Mouse (Mus musculus) MEL (cell line): Measurements from ENCODE around the gene Babam2.

Experiments used
- CTCF ChIP-seq, 3 experiments: IDR thresholded peaks in 2 of 3; conservative IDR thresholded peaks in 1 of 3; 2 replicates each; pipeline ENCODE4 v1.5.1; 2011 to 2012; ENCODE audit warnings: low read length in 3 of 3, low read depth in 2 of 3, mild to moderate bottlenecking in 2 of 3, improper control_type of control experiment in 1 of 3, inconsistent platforms in 1 of 3, mixed read lengths in 1 of 3, moderate library complexity in 1 of 3; ENCODE audit not compliant: control insufficient read depth in 1 of 3, insufficient read depth in 1 of 3, poor library complexity in 1 of 3, severe bottlenecking in 1 of 3
- ELF1 ChIP-seq: IDR thresholded peaks from 2 replicates; pipeline ENCODE4 v1.6.1; 2014; ENCODE audit warnings: low read depth, mild to moderate bottlenecking, inconsistent platforms, low read length, improper control_type of control experiment, moderate library complexity
- MAX ChIP-seq: IDR thresholded peaks from 2 replicates; pipeline ENCODE4 v1.6.1; 2011; ENCODE audit warnings: low read length, improper control_type of control experiment
- NELFE ChIP-seq: IDR thresholded peaks from 2 replicates; pipeline ENCODE4 v1.6.1; 2011; ENCODE audit warnings: low read depth, low read length, improper control_type of control experiment
- POLR2A ChIP-seq, 2 experiments: IDR thresholded peaks; 2 replicates each; pipeline ENCODE4 v1.6.1; 2011 to 2012; ENCODE audit warnings: low read length in 2 of 2, mild to moderate bottlenecking in 2 of 2, control low read depth in 1 of 2, improper control_type of control experiment in 1 of 2, low read depth in 1 of 2, moderate library complexity in 1 of 2; ENCODE audit not compliant: control insufficient read depth in 1 of 2, insufficient read depth in 1 of 2, poor library complexity in 1 of 2
- USF2 ChIP-seq, 2 experiments: IDR thresholded peaks; 2 replicates each; pipeline ENCODE4 v1.6.1; 2011 to 2012; ENCODE audit warnings: improper control_type of control experiment in 2 of 2, low read length in 2 of 2, borderline replicate concordance in 1 of 2, inconsistent platforms in 1 of 2, low read depth in 1 of 2, mild to moderate bottlenecking in 1 of 2; ENCODE audit not compliant: insufficient read depth in 1 of 2

DNA sequence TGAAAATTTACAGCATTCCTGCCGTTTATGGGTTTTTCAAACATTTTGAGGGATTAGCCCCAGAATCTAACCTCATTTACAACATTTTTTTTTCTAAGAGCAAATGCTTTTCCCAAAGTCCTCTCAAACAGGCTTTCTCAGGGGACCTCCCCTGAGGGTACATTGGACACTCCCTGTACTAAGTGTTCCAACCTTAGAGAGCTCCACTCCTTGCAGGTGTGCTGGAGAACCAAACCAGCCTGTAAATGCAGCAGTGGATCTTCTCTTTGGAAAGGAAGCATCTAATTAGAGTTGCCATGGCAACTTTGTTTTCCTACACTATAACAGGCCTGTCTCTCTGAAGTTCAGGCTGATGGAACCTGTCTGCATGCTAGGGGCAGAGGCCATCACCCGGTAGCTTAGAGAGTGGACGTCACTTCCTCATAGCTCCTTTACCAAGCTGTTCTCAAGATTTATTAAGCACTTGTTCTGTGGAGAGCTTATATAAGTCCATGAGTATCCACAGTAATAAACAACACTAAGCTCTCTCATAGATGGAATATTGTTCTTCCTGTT lies 277.2 kb downstream of the Babam2 start:
- TF ChIP-seq CTCF (IDR thresholded peaks at IDR 0.05 in 2 of 3, conservative IDR thresholded peaks at IDR 0.05 in 1 of 3; ENCODE audit: control insufficient read depth in 1 of 3, insufficient read depth in 1 of 3, low read depth in 2 of 3, low read length in 3 of 3, poor library complexity in 1 of 3, severe bottlenecking in 1 of 3) = no peak
- no peak for TF ChIP-seq USF2 (IDR thresholded peaks at IDR 0.05; ENCODE audit: borderline replicate concordance in 1 of 2, insufficient read depth in 1 of 2, low read depth in 1 of 2, low read length in 2 of 2)
- no peak for TF ChIP-seq NELFE
- TF ChIP-seq ELF1 = no peak
- no peak for TF ChIP-seq MAX
- TF ChIP-seq POLR2A (IDR thresholded peaks at IDR 0.05; ENCODE audit: control insufficient read depth in 1 of 2, insufficient read depth in 1 of 2, low read depth in 1 of 2, low read length in 2 of 2, poor library complexity in 1 of 2) = no peak
